Comparison of ENCODE assay signal across 25 mouse cellular contexts in genomic region chr6:41140916-41141315, GRCm38 (mm10).
DNase-seq lines count a peak whose midpoint lies in the region; ATAC-seq lines count a peak whose summit lies in the region.
"Had no signal": no experiment of that assay in that cellular context is flagged by ENCODE, and none has a peak within 500 bp of the region (broad histone marks: within the 10 kb centered on the region; RNA-seq: fewer than 3 reads in every experiment).

No protein-coding gene starts in this region.

- H3K4me2 ChIP-seq in heart, embryonic 11.5 days, result no peak overlapping the region
- H3K4me2 ChIP-seq: embryonic facial prominence, embryonic 12.5 days; embryonic facial prominence, embryonic 15.5 days; heart, embryonic 13.5 days; hindbrain, embryonic 14.5 days had no signal

- no peaks in the 10 kb centered on the region for H3K4me1 ChIP-seq in heart, embryonic 11.5 days (ENCODE audit: control insufficient read depth, insufficient read depth, low read length)
- H3K4me1 ChIP-seq: embryonic facial prominence, embryonic 12.5 days; embryonic facial prominence, embryonic 15.5 days; heart, embryonic 13.5 days had no signal

- no peak overlapping the region for H3K9ac ChIP-seq in heart, embryonic 11.5 days (ENCODE audit: low read depth, low read length)
- H3K9ac ChIP-seq: embryonic facial prominence, embryonic 12.5 days; embryonic facial prominence, embryonic 15.5 days; forebrain, postnatal 0 days; heart, embryonic 13.5 days; hindbrain, embryonic 14.5 days had no signal

- H3K27ac ChIP-seq in heart, embryonic 11.5 days (ENCODE audit: low read depth, low read length), result no peak overlapping the region
- H3K27ac ChIP-seq: embryonic facial prominence, embryonic 12.5 days; embryonic facial prominence, embryonic 15.5 days; heart, embryonic 13.5 days; hindbrain, embryonic 14.5 days; hindbrain, postnatal 0 days had no signal

- ATAC-seq in inflammation-experienced regulatory T-cells, adult 6 months, result peak; percentile 45
- no peak for ATAC-seq in cerebellum, adult (ENCODE audit: insufficient number of reproducible peaks, low FRiP score, low TSS enrichment)
- ATAC-seq in heart, embryonic 11.5 days (replicated peaks; ENCODE audit: insufficient number of reproducible peaks, low FRiP score, low TSS enrichment), result no peak
- ATAC-seq: forebrain, embryonic 14.5 days; forebrain, postnatal 0 days; hindbrain, postnatal 0 days had no signal

- peak; percentile 34 for DNase-seq in CD4-positive, CD25-positive, alpha-beta regulatory T cell, adult 2 months (ENCODE audit: low read depth, low spot score)
- DNase-seq in T-cell, adult 2 months (ENCODE audit: low spot score), result peak; percentile 22
- peak; percentile 40 for DNase-seq in naive thymus-derived CD4-positive, alpha-beta T cell, adult 2 months (ENCODE audit: low read depth)
- DNase-seq in left cerebral cortex, adult 8-10 months (ENCODE audit: low spot score in 2 of 2), result no peak
- DNase-seq in layer of hippocampus, adult 18-20 months (ENCODE audit: low spot score in 2 of 2), result no peak
- DNase-seq: adrenal gland, postnatal 10 days; adrenal gland, postnatal 36 days; cerebellum, adult 11 months; cerebellum, adult 2 months; cerebellum, adult 9-11 months; cerebellum, postnatal 25 days; forebrain, postnatal 0 days; gastrocnemius, postnatal 25 days; heart, adult 18-20 months; heart, postnatal 14 days; heart, postnatal 4 days had no signal

- H3K27me3 ChIP-seq in heart, embryonic 11.5 days (ENCODE audit: control insufficient read depth, insufficient read depth, low read length), result no peaks in the 10 kb centered on the region
- H3K27me3 ChIP-seq: embryonic facial prominence, embryonic 12.5 days; embryonic facial prominence, embryonic 15.5 days; heart, embryonic 13.5 days had no signal

- H3K36me3 ChIP-seq in heart, embryonic 11.5 days (ENCODE audit: control insufficient read depth, insufficient read depth, low read length), result no peaks in the 10 kb centered on the region
- H3K36me3 ChIP-seq: embryonic facial prominence, embryonic 12.5 days; embryonic facial prominence, embryonic 15.5 days; heart, embryonic 13.5 days had no signal

- no peaks in the 10 kb centered on the region for H3K9me3 ChIP-seq in heart, embryonic 11.5 days (replicated peaks; ENCODE audit: control insufficient read depth, low read length)
- H3K9me3 ChIP-seq: embryonic facial prominence, embryonic 12.5 days; embryonic facial prominence, embryonic 15.5 days; heart, embryonic 13.5 days had no signal

- H3K4me3 ChIP-seq in heart, embryonic 11.5 days (ENCODE audit: low read depth, low read length), result no peak overlapping the region
- H3K4me3 ChIP-seq: embryonic facial prominence, embryonic 12.5 days; embryonic facial prominence, embryonic 15.5 days; heart, embryonic 13.5 days had no signal

- WGBS in heart, embryonic 11.5 days (ENCODE audit: insufficient replicate concordance), result 82% methylated on average over 1 of the region's 1 CpGs

Comparison
In these comparisons a context has a peak if more than half of its experiments do, and no peak if none do; other contexts are left out.
1. DNase-seq: peak in CD4-positive, CD25-positive, alpha-beta regulatory T cell, adult 2 months (single experiment), T-cell, adult 2 months (single experiment) and naive thymus-derived CD4-positive, alpha-beta T cell, adult 2 months (single experiment); none in left cerebral cortex, adult 8-10 months (0 of 2) and layer of hippocampus, adult 18-20 months (0 of 2).